Mouse (Mus musculus) hindbrain, embryonic 11.5 days (tissue): ENCODE data around the gene Ubxn2a. TPM values are rescaled to one million over a fixed set of nuclear protein-coding genes. Genes with fewer than 3 reads are reported as not detected.
"Not testable (repeated sequence)": the region's sequence is repeated elsewhere in the genome, so short reads cannot be mapped to it uniquely, and the experiment has no call there.

ENCODE experiments used
- ATAC-seq: fragments of 200-750 bp; cut with Nextera tagmentation; 2 replicates; pipeline ENCODE4 v1.8.0; 2017; ENCODE audit warnings: mild to moderate bottlenecking, moderate TSS enrichment, moderate library complexity; ENCODE audit not compliant: low FRiP score
- DNase-seq: peaks from one replicate; pipeline ENCODE4 v3.0.0-alpha.2; 2015; ENCODE audit warnings: low spot score
- H3K27ac ChIP-seq: fragments of 300-500 bp; sonication (generic); 2 replicates; pipeline ENCODE4 v1.5.1; 2014; ENCODE audit warnings: mild to moderate bottlenecking, low read depth, low read length
- H3K27me3 ChIP-seq: fragments of 300-500 bp; sonication (generic); 2 replicates; pipeline ENCODE4 v1.6.1; 2014; ENCODE audit warnings: mild to moderate bottlenecking, low read length, moderate library complexity, mixed read lengths; ENCODE audit not compliant: control insufficient read depth, insufficient read depth
- H3K36me3 ChIP-seq: fragments of 300-500 bp; sonication (generic); 2 replicates; pipeline ENCODE4 v1.6.1; 2014; ENCODE audit warnings: mild to moderate bottlenecking, low read length, moderate library complexity, mixed read lengths; ENCODE audit not compliant: control insufficient read depth, insufficient read depth
- H3K4me1 ChIP-seq: fragments of 300-500 bp; sonication (generic); replicated peaks from 2 replicates; pipeline ENCODE4 v1.6.1; 2014; ENCODE audit warnings: low read length, mixed read lengths; ENCODE audit not compliant: control insufficient read depth, insufficient read depth
- H3K4me2 ChIP-seq: fragments of 300-500 bp; sonication (generic); replicated peaks from 2 replicates; pipeline ENCODE4 v1.6.1; 2014; ENCODE audit warnings: mild to moderate bottlenecking, low read depth, low read length
- H3K4me3 ChIP-seq: fragments of 300-500 bp; sonication (generic); 2 replicates; pipeline ENCODE4 v1.5.1; 2014; ENCODE audit warnings: low read depth, low read length
- H3K9ac ChIP-seq: fragments of 300-500 bp; sonication (generic); 2 replicates; pipeline ENCODE4 v1.6.1; 2014; ENCODE audit warnings: low read depth, low read length
- H3K9me3 ChIP-seq: fragments of 300-500 bp; sonication (generic); 2 replicates; pipeline ENCODE4 v1.6.1; 2016; ENCODE audit warnings: low read length; ENCODE audit not compliant: control insufficient read depth
- WGBS: fragments of 180-500 bp; shearing (Covaris S2); extraction: QIAGEN DNeasy Blood & Tissue Kit; methylation state at CpG from one replicate; pipeline ENCODE4 v1.1.7; 2014; 5-methylcytosine and 5-hydroxymethylcytosine counted together
- polyA plus RNA-seq: library from polyadenylated mRNA; unstranded; fragments of >200 nt; fragmentation: Nextera tagmentation; extraction: Ambion mirVana; gene quantifications from 2 replicates; pipeline ENCODE4 v1.2.1, GENCODE M21; 2014

Ubxn2a gene
- polyA plus RNA-seq, 1 experiment from 2014 or later: 27.8 TPM

DNA sequence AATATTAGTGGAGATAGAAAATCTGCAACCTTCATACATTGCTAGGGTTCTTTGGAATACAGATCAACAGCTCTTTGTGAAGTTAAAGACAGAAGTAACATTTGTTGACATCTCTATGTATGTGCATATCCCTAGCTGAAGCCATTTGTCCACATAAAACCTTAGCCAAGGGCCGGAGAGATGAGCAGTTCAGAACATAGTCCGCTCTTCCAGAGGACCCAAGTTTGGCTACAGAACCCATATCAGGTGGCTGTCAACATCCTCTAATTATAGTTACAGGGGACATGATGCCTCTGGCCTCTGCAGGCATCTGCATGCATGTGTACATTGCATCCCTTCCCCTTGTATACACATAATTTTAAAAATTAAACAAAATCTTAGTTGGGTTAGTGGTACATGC, 18.3 kb downstream of the Ubxn2a start:
- H3K27me3 ChIP-seq: no peaks in the 10 kb centered on the region
- no peak overlapping the region for H3K9ac ChIP-seq
- ATAC-seq (no peak), DNase-seq (no peak)
- WGBS: 100% methylated on average over 2 of the region's 2 CpGs
- H3K36me3 ChIP-seq: no peaks in the 10 kb centered on the region
- H3K4me2 ChIP-seq: no peak overlapping the region
- no peak overlapping the region for H3K27ac ChIP-seq
- no peak overlapping the region for H3K4me3 ChIP-seq
- H3K4me1 ChIP-seq: no peaks in the 10 kb centered on the region
- no peaks in the 10 kb centered on the region for H3K9me3 ChIP-seq

DNA sequence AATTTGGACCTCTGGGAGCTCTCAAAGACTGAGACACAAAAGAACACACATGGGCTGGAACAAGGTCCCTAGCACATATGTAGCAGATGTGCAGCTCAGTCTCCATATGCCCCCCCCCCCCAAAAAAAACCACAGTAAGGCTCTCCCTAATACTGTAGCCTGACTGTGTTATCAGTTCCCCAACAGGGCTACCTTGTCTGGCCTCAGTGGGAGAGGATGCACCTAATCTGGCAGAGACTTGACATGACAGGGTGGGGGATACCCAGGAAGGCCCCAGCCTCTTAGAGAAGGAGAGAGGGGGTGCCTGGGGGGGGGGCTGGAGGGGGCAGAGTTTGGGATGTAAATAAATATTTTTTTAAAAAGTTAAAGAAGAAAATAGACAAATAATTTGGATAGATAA, 18.8 kb downstream of the Ubxn2a start:
- ATAC-seq: no peak
- no peak overlapping the region for H3K4me3 ChIP-seq

DNA sequence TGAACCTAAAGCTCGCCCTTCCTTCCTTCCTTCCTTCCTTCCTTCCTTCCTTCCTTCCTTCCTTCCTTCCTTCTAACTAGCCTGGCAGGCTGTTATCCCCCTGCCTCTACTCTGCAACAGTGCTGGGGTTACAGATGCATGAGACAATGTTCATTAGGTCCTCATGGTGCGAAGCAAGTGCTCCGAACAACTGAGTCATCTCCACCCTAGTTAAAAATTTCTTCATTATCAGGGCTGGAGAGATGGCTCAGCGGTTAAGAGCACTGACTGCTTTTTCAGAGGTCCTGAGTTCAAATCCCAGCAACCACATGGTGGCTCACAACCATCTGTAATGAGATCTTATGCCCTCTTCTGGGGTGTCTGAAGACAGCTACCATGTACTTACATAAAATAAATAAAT, 20.9 kb downstream of the Ubxn2a start:
- H3K4me2 ChIP-seq, H3K27ac ChIP-seq, DNase-seq, H3K36me3 ChIP-seq, H3K4me1 ChIP-seq, H3K4me3 ChIP-seq, ATAC-seq, H3K9ac ChIP-seq, H3K9me3 ChIP-seq, H3K27me3 ChIP-seq: not testable (repeated sequence)
- 87% methylated on average over 4 of the region's 4 CpGs for WGBS

More for the DNA sequence above, 18.8 kb downstream of the Ubxn2a start:
- Histone ChIP-seq H3K36me3 (no peaks in the 10 kb centered on the region), H3K9me3 (no peaks in the 10 kb centered on the region), H3K4me2 (no peak overlapping the region), H3K27me3 (no peaks in the 10 kb centered on the region), H3K9ac (no peak overlapping the region), H3K4me1 (no peaks in the 10 kb centered on the region), H3K27ac (no peak overlapping the region)
- no peak for DNase-seq

DNA sequence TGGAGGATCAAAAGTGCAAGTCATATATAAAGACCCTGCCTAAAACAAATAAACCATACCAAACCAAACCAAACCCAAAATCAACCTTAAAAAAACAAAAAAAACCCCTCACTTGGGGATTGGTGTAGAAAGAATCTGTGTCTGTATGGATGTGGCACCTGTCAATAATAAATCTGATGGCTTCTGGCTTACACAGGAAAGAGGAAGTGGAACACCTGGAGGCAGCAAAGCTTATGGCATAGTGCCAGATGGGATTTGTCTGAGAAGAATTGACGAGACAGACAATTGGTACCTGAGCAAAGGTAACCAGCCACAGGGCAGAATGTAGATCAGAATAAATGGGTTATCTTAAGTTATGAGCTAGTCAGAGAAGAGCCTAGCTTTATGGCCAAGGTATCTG, 22.4 kb downstream of the Ubxn2a start:
- Histone ChIP-seq H3K27ac (no peak overlapping the region), H3K36me3 (no peaks in the 10 kb centered on the region), H3K4me1 (no peaks in the 10 kb centered on the region), H3K9me3 (no peaks in the 10 kb centered on the region), H3K9ac (no peak overlapping the region), H3K27me3 (no peaks in the 10 kb centered on the region), H3K4me3 (no peak overlapping the region), H3K4me2 (no peak overlapping the region)
- DNase-seq (no peak), ATAC-seq (no peak)
- 78% methylated on average over 1 of the region's 1 CpGs for WGBS

DNA sequence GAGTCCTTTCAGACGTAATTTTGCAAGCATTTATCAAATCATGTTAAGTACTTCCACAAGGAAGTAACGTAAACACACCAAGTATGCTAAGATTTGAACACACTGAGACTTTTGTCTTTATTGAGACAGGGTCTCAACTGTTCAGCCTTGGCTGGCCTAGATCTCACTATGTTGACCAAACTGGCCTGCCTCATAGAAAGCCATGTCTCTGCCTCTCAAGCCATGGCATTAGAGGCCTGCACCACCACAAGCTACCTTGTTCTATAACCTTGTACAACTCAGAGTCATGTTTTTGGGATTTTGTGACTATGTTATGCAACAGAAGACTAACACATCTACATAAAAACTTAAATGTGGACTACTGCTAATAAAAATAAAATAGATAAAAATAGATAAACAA, 25.4 kb downstream of the Ubxn2a start:
- Histone ChIP-seq H3K4me3 (no peak overlapping the region), H3K4me2 (no peak overlapping the region), H3K27me3 (no peaks in the 10 kb centered on the region), H3K4me1 (no peaks in the 10 kb centered on the region), H3K9me3 (no peaks in the 10 kb centered on the region), H3K36me3 (no peaks in the 10 kb centered on the region), H3K9ac (no peak overlapping the region), H3K27ac (no peak overlapping the region)
- 85% methylated on average over 2 of the region's 2 CpGs for WGBS
- DNase-seq (no peak), ATAC-seq (no peak)

DNA sequence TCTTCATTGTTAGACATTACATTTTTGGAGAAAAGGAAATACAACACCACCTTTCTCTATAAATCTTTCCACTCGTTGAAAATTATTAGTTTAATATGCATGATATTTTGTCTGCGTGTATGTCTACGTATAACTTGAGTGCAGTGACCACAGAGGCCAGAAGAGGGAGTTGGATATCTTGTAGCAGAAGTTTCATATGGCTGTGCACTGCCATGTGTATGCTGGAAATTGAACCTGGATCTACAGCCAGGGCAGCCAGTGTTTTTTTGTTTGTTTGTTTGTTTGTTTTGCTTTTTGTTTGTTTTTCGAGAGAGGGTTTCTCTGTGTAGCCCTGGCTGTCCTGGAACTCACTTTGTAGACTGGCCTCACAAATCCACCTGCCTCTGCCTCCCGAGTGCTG, 28.5 kb downstream of the Ubxn2a start:
- 94% methylated on average over 5 of the region's 5 CpGs for WGBS
- Histone ChIP-seq H3K36me3 (no peaks in the 10 kb centered on the region), H3K27me3 (no peaks in the 10 kb centered on the region), H3K9me3 (no peaks in the 10 kb centered on the region), H3K4me3 (no peak overlapping the region), H3K4me1 (0 out of 2 replicates have a peak, but pooled peaks cover 4% of the 10 kb centered on the region), H3K9ac (no peak overlapping the region), H3K4me2 (no peak overlapping the region), H3K27ac (no peak overlapping the region)
- DNase-seq: no peak
- no peak for ATAC-seq

DNA sequence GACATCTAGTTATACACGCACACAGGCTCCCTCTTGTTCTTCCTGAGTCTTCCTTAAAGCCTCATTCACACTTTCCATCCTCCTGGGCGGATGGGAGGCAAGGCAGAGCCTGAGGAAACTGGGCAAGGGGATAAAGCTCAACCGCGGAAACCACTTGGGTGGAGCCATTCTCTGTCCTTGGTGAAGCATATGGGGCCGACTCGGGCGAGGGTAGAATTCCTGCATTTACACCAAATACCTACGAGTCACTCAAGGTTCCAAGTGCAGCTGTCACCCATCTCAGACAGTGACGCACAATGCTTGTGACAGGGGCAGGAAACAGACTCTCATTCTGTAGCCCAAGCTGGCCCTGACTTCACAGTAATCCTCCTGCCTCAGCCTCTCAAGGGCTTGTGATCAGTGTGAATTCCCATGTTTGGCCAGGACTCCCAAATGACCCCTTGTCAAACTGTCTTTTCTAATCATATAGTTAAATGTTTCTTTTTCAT, 29.2 kb downstream of the Ubxn2a start:
- H3K9ac ChIP-seq: no peak overlapping the region
- no peak overlapping the region for H3K27ac ChIP-seq

DNA sequence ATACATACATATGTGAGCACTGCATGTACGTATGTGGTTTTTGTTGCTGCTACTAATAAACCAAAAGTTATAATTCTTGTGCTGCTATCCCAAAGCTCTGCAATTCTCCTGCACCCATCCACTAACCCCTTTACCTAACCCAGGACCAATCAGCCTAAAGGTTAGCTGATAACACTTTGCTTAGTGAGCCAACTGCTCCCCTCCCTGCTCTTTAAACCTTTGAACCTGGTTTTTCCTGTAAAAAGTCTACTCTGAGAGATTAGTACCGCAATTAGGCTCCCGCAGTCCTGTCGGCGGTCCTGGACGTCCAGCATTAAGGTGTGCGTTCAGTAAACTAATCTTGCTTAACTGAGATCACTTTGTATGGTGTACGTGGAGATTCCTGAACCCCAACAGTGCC, 31.9 kb downstream of the Ubxn2a start:
- no peak for ATAC-seq
- no peaks in the 10 kb centered on the region for H3K36me3 ChIP-seq
- H3K4me3 ChIP-seq: no peak overlapping the region
- no peaks in the 10 kb centered on the region for H3K9me3 ChIP-seq
- H3K4me1 ChIP-seq: 0 out of 2 replicates have a peak, but pooled peaks cover 4% of the 10 kb centered on the region
- no peak overlapping the region for H3K27ac ChIP-seq
- DNase-seq: no peak
- H3K9ac ChIP-seq: no peak overlapping the region
- no peaks in the 10 kb centered on the region for H3K27me3 ChIP-seq
- H3K4me2 ChIP-seq: no peak overlapping the region
- WGBS: 93% methylated on average over 8 of the region's 8 CpGs

More for the DNA sequence above, 29.2 kb downstream of the Ubxn2a start:
- 82% methylated on average over 9 of the region's 9 CpGs for WGBS
- H3K27me3 ChIP-seq: no peaks in the 10 kb centered on the region
- no peak overlapping the region for H3K4me2 ChIP-seq
- 0 out of 2 replicates have a peak, but pooled peaks cover 4% of the 10 kb centered on the region for H3K4me1 ChIP-seq
- H3K9me3 ChIP-seq: no peaks in the 10 kb centered on the region
- DNase-seq (no peak), ATAC-seq (no peak)
- no peak overlapping the region for H3K4me3 ChIP-seq
- no peaks in the 10 kb centered on the region for H3K36me3 ChIP-seq

DNA sequence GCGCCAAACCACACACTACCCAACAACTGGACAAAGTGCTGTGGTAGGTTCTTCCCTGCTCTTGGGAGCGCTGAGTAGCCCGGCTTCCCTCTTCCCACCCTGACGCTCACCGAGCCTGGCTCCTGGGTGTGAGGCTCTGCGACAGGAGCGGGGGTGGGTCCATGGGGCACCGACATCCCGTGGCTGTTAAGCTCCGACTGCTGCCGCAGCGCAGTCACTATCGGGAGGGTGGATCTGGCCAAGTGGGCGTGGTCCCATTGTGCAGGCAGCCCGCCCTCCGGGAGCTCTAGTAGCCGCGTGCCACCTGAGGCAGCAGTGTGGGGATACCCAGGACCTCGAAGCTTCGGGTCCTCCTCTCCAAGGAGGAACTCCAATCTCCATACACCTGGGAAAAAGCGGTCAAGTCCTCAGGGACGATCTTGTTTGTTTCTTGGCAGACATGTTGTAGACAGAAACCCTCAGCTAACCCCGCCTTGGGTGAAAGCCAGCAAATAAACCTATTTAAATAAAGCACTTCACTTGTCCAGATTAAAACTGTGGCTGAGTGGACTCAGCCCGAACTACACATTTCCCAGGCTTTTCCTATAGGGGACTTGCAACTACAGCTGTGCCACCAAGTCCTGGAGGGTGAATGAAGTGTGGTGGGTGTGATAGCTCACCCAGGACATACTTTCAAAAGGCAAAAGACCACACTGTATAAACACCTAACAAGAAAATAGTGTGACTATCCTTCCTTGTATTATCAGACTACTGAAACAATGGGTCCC, 33.2 kb downstream of the Ubxn2a start, which contains the start of gene Mfsd2b:
Gene Mfsd2b (minus strand): TSS at position 199 of the 767 bp plus-strand sequence.
- no peak within 1 kb of the TSS for H3K27ac ChIP-seq
- 6% methylated on average over 24 of the region's 24 CpGs for WGBS

More for the DNA sequence above, 33.2 kb downstream of the Ubxn2a start, which contains the start of gene Mfsd2b:
- Histone ChIP-seq H3K36me3 (no peaks in the 10 kb centered on the region), H3K9me3 (no peaks in the 10 kb centered on the region), H3K4me3 (peak within 1 kb of the TSS; percentile 30), H3K27me3 (no peaks in the 10 kb centered on the region), H3K4me1 (0 out of 2 replicates have a peak, but pooled peaks cover 4% of the 10 kb centered on the region), H3K9ac (peak within 1 kb of the TSS; percentile 53), H3K4me2 (peak within 1 kb of the TSS; percentile 72)
- DNase-seq (peak; percentile 70), ATAC-seq (peak; percentile 92)
